Mouse (Mus musculus) embryonic facial prominence, embryonic 13.5 days (tissue): ENCODE measurements around the gene Dusp8. TPM values are rescaled to one million over a fixed set of nuclear protein-coding genes. Genes with fewer than 3 reads are reported as not detected.

Source experiments
- ATAC-seq: fragments of 200-750 bp; cut with Nextera tagmentation; 2 replicates; pipeline ENCODE4 v1.8.0; 2017; ENCODE audit warnings: low read depth; ENCODE audit not compliant: insufficient number of reproducible peaks, insufficient read depth, low FRiP score, low TSS enrichment
- H3K27ac ChIP-seq: fragments of 300-500 bp; sonication (generic); 2 replicates; pipeline ENCODE4 v1.5.1; 2015; ENCODE audit warnings: moderate library complexity, mild to moderate bottlenecking, inconsistent platforms
- H3K27me3 ChIP-seq: fragments of 300-500 bp; sonication (generic); 2 replicates; pipeline ENCODE4 v1.6.1; 2015; ENCODE audit warnings: mild to moderate bottlenecking, inconsistent platforms
- H3K36me3 ChIP-seq: fragments of 300-500 bp; sonication (generic); 2 replicates; pipeline ENCODE4 v1.6.1; 2015; ENCODE audit warnings: mild to moderate bottlenecking, inconsistent platforms
- H3K4me1 ChIP-seq: fragments of 300-500 bp; sonication (generic); 2 replicates; pipeline ENCODE4 v1.6.1; 2015; ENCODE audit warnings: inconsistent platforms
- H3K4me2 ChIP-seq: fragments of 300-500 bp; sonication (generic); 2 replicates; pipeline ENCODE4 v1.6.1; 2015; ENCODE audit warnings: moderate library complexity, mild to moderate bottlenecking, inconsistent platforms
- H3K4me3 ChIP-seq: fragments of 300-500 bp; sonication (generic); 2 replicates; pipeline ENCODE4 v1.5.1; 2015; ENCODE audit warnings: mild to moderate bottlenecking, inconsistent platforms
- H3K9ac ChIP-seq: fragments of 300-500 bp; sonication (generic); 2 replicates; pipeline ENCODE4 v1.6.1; 2015; ENCODE audit warnings: mild to moderate bottlenecking, inconsistent platforms
- H3K9me3 ChIP-seq: fragments of 300-500 bp; sonication (generic); 2 replicates; pipeline ENCODE4 v1.6.1; 2016; ENCODE audit warnings: inconsistent platforms
- WGBS: fragments of 180-500 bp; shearing (Covaris S2); methylation state at CpG from one replicate; pipeline ENCODE4 v1.1.7; 2015; ENCODE audit warnings: mixed read lengths; 5-methylcytosine and 5-hydroxymethylcytosine counted together
- polyA plus RNA-seq: library from polyadenylated mRNA; unstranded; fragments of >200 nt; fragmentation: Nextera tagmentation; extraction: Ambion mirVana; gene quantifications from 2 replicates; pipeline ENCODE4 v1.2.1, GENCODE M21; 2015

The Dusp8 gene
- polyA plus RNA-seq, 1 experiment from 2014 or later, result 2.6 TPM

DNA sequence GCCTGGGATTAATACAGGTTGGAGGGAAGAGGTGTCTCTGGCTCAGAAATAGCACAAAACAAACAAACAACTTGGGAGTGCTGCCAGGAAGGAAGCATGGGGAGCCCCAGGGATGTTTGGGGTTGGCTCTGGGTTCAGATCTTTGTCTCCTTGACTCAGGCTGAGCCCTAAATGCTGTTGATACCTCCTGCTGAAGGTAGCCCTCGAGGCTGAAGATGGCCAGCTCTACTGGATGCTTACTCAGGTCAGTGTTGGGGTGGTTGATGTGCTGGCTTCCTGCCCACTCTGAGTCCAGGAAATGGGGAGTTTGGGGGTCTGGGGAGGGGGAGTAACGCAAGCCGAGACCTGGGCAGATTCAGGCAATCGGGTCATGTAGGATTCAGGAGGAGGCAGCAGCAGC is 1.1 kb upstream of the Dusp8 start:
- no peak for ATAC-seq
- H3K36me3 ChIP-seq, result no peaks in the 10 kb centered on the region
- peaks cover 85% of the 10 kb centered on the region for H3K27me3 ChIP-seq

DNA sequence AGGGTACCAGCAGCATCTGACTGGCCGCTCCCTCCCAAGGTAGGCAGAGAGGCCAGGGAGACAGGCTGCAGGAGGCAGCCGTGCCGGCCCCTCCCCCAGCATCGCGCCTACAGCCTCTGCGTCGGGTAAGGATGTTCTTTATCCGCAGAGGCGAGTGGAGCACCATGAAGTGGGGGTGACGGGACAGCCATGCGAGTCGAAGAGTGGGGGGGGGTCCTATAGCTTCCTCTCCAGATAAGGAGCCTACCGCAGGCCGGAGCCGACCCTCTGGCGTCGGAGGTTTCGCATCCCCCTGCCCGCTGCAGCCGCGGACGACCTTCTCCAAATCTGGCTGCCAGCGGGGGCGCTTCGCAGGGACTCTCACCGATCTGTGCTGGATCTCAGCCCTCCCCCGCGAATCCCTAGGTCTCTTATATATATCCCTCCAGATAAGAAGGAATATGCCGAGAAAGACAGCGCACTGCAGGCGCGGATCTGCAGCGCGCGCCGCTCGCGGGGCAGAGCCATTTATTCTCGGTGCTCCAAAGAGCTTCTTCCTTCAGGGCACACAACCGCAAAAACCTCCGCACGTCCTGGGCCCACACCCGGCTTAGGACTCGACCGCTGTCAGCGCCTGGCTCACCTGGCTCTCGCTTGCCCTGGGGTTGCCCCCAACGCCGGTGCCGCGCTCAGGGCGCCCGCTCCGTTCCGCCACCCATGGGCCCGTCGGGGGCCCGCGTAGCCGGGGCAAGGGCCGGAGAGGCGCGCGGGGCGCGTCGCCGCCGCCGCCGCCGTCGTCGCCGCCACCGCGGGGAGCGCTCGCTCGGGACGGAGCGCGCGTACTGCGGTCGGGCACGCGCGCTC is 1.1 kb downstream of the Dusp8 start:
- under 1% methylated on average over 80 of the region's 89 CpGs for WGBS
- no peak overlapping the region for H3K27ac ChIP-seq
- 0 out of 2 replicates have a peak, but pooled peaks have one; percentile 10 for ATAC-seq
- peaks cover 100% of the 10 kb centered on the region for H3K27me3 ChIP-seq
- H3K9me3 ChIP-seq, result no peaks in the 10 kb centered on the region
- H3K9ac ChIP-seq, result peak overlapping the region; percentile 72
- H3K36me3 ChIP-seq, result no peaks in the 10 kb centered on the region
- peaks cover 14% of the 10 kb centered on the region for H3K4me1 ChIP-seq
- peak overlapping the region; percentile 95 for H3K4me2 ChIP-seq
- peak overlapping the region; percentile 70 for H3K4me3 ChIP-seq

More for the DNA sequence above, 1.1 kb upstream of the Dusp8 start:
- H3K4me3 ChIP-seq, result no peak overlapping the region
- H3K27ac ChIP-seq, result no peak overlapping the region
- H3K9me3 ChIP-seq, result no peaks in the 10 kb centered on the region
- H3K4me2 ChIP-seq, result no peak overlapping the region
- H3K9ac ChIP-seq, result no peak overlapping the region
- H3K4me1 ChIP-seq, result peaks cover 14% of the 10 kb centered on the region
- WGBS, result 57% methylated on average over 4 of the region's 4 CpGs

DNA sequence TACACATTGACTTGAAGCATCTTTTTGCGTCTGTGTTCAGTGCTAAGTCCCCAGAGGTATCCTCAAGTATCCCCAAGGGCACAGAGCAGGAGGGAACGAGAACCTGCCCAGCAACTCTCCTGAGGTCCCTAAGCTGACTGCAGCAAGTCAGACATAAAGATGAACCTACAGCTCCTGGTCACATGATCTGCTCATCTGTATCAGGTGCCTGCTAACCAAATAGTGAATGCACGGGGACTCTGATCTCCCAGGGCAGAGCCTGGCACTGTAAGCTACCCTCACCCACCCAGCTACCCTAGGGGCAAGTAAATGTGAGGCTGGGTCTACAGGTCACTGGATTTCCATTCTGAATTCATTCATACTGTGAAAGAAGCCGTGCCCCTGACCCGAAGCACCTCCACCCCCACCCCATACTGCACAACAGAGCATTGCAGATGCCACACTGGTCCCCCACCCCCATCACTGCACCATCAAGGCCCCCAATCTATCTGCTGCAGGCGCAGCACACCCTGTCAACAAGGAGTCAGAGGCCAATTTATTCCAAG is 1.9 kb downstream of the Dusp8 start:
- 20% methylated on average over 6 of the region's 6 CpGs for WGBS
- Histone ChIP-seq H3K4me2 (peak overlapping the region; percentile 95), H3K36me3 (no peaks in the 10 kb centered on the region), H3K4me3 (peak overlapping the region; percentile 70), H3K27ac (no peak overlapping the region), H3K27me3 (peaks cover 100% of the 10 kb centered on the region), H3K9ac (no peak overlapping the region), H3K9me3 (no peaks in the 10 kb centered on the region), H3K4me1 (peaks cover 17% of the 10 kb centered on the region)
- ATAC-seq, result no peak

DNA sequence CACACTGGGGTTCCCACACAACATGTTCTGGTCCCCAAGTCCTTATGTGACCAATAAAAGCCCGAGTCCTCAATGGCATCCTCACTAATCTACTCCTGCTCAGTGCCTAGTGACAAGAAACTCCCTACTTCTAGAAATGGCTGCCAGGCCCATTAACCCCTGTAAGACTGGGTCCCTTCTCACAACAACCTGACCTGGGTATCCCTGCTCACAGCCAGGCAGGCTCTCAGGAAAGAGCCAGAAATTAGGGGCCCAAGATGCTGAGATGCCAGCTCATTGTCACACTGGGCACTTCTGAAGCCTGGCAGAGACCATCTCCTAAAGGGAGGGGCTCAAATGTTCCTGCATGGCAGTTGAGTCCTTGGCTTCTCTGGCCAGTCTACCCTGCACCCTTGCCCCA is 2.7 kb downstream of the Dusp8 start:
- Histone ChIP-seq H3K4me2 (no peak overlapping the region), H3K4me1 (peaks cover 23% of the 10 kb centered on the region), H3K9ac (no peak overlapping the region), H3K27me3 (peaks cover 100% of the 10 kb centered on the region), H3K27ac (no peak overlapping the region), H3K36me3 (no peaks in the 10 kb centered on the region), H3K9me3 (no peaks in the 10 kb centered on the region), H3K4me3 (no peak overlapping the region)
- no peak for ATAC-seq
- 34% methylated on average over 1 of the region's 1 CpGs for WGBS

DNA sequence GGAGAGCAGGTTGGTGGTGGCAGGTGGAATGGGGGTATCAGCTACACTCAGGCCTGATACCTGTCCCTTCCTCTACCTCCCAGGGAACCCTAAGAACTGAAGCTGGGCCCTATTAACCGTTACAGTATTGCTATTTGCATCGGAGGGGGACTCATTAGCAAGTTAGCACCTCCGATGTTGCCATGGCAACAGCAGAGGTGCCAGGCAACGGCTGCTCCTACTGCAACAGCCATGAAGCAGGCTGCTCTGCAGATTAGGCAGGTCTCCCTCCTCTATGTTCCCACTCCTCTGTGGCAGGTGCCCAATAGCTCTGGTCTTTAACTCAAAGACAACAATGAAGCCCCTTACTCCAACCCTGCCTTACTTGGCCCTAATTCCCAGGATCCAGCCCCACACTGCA is 3.8 kb downstream of the Dusp8 start:
- peaks cover 23% of the 10 kb centered on the region for H3K4me1 ChIP-seq
- WGBS, result 18% methylated on average over 4 of the region's 4 CpGs
- H3K27me3 ChIP-seq, result peaks cover 100% of the 10 kb centered on the region
- H3K36me3 ChIP-seq, result no peaks in the 10 kb centered on the region
- no peak overlapping the region for H3K27ac ChIP-seq
- H3K4me3 ChIP-seq, result no peak overlapping the region
- no peak overlapping the region for H3K9ac ChIP-seq
- ATAC-seq, result no peak
- no peaks in the 10 kb centered on the region for H3K9me3 ChIP-seq
- H3K4me2 ChIP-seq, result no peak overlapping the region

DNA sequence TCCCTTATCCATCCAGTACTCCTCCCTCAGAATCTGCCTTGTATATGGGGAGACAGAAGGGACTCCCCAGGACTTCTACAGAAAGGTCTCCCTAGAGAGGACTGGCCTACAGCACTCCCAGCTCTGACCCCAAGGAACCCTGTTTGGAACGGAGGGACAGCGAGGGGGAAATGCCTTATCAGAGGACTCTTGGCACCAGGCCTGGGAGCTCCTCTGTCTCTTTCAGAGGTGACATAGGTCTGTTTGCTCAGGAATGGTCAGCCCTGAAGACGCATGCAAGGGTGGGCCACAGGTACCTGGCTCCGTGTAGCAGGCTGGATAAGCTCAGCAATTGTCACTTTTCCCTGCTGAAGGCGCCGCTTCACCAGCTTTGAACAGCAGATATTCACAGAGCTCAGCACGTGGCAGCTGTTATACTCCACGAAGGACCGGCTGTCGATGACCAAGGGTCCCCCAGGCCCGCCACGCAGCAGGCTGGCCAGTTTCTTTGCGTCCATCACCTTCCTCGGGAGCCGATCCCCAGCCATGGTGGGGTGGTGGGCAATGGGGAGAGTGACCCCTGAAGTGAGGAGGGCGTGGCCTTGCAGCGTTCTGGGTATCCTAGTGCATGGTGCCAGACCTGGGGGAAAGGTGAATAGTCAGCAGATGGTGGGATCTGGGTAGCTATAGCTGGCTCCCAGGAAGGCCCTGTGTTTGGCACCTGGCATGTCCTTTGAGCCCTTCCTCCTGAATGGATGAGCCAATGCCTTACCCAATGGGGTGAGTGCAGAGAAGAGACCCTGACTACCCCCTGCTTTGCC is 5.8 kb downstream of the Dusp8 start:
- 63% methylated on average over 17 of the region's 17 CpGs for WGBS

DNA sequence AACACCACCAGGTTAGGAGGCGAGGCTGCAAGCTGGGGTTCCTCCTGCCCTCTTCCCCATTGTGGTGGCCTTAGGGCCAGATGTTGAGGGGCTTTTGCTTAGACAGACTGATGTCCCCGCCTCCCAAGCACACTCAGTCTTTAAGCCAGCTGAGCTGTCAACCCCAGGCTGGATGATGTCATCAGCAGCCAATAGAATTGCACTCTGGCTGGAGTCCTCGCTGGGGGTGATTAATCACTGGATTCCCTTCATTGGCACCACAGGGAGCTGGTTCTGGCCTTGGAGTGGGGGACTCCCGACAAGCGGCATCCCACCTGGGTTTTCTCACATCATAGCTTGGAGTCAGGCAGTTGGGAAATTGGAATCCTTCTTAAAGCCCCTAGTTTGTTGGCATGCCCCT is 6.8 kb downstream of the Dusp8 start:
- Histone ChIP-seq H3K9me3 (no peaks in the 10 kb centered on the region), H3K9ac (no peak overlapping the region), H3K4me2 (no peak overlapping the region), H3K27me3 (peaks cover 99% of the 10 kb centered on the region), H3K4me3 (no peak overlapping the region), H3K36me3 (no peaks in the 10 kb centered on the region), H3K4me1 (peaks cover 20% of the 10 kb centered on the region), H3K27ac (no peak overlapping the region)
- no peak for ATAC-seq
- WGBS, result 6% methylated on average over 5 of the region's 5 CpGs

More for the DNA sequence above, 5.8 kb downstream of the Dusp8 start:
- H3K9ac ChIP-seq, result no peak overlapping the region
- no peak overlapping the region for H3K4me2 ChIP-seq
- no peaks in the 10 kb centered on the region for H3K36me3 ChIP-seq
- no peaks in the 10 kb centered on the region for H3K9me3 ChIP-seq
- peaks cover 99% of the 10 kb centered on the region for H3K27me3 ChIP-seq
- H3K4me3 ChIP-seq, result no peak overlapping the region
- H3K27ac ChIP-seq, result no peak overlapping the region
- ATAC-seq, result no peak
- peaks cover 18% of the 10 kb centered on the region for H3K4me1 ChIP-seq

DNA sequence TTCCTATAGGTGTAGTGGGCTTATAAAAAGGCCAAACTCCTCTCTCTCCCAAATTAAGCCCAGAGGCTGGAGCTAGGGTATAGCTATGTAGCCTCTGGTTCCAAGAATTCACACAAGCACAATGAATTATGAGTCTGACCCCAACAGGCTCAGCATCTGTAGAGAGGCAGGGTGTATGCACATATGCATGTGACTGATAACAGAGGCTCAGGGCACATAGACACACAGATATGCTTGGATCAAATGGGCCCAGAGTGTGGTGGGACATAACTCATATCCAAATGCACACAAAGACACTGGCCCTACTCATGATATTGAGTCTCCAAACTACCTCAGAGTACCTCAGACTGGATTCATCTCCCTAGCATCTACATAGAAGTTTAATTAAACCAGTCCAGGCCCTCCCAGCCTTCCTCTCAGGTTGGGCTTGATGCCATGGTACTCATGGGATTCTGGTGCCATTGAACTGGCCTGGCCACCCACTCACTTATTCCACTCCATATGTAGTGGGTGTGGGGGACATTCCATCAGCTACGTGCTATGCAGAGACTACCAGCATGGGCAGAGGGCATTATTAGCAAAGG is 8.5 kb downstream of the Dusp8 start:
- WGBS, result 79% methylated on average over 1 of the region's 1 CpGs
- Histone ChIP-seq H3K4me1 (peaks cover 26% of the 10 kb centered on the region), H3K27ac (no peak overlapping the region), H3K36me3 (no peaks in the 10 kb centered on the region), H3K9me3 (no peaks in the 10 kb centered on the region), H3K9ac (no peak overlapping the region), H3K4me3 (no peak overlapping the region), H3K4me2 (no peak overlapping the region), H3K27me3 (peaks cover 99% of the 10 kb centered on the region)
- no peak for ATAC-seq

DNA sequence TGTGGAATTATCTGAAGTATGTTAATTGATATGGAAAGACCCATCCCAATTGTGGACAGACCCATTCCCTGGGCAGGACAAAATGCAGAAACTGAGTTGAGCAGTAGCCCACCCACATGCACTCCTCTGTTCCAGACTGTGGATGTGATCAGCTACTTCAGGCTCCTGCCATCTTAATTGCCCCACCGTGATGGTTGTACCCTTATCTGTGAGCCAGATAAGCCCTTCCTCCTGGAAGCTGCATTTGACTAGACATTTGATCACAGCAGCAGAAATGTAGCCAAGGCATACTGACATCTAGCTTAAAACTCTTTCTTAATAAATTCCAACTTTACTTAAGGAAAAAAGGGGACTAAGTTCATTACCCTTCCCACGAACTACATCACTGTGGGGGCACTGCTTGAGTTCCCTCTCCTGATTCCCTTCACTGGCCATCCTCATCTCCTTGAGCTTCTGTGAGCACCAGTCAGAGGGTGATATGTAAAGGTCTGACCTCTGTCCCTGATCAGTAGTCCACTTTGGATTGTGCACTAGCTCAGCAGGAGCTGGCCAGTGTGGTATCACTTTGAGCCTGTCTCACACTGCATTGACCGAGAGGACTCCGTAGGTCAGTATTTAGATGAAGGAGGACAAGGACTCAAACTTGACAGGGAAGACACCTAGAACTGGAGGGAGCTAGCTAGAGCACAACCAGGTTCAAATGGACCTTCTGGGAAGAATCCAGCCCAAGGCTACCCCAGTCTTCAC is 9.3 kb downstream of the Dusp8 start:
- peaks cover 99% of the 10 kb centered on the region for H3K27me3 ChIP-seq
- ATAC-seq, result no peak
- 80% methylated on average over 4 of the region's 4 CpGs for WGBS

DNA sequence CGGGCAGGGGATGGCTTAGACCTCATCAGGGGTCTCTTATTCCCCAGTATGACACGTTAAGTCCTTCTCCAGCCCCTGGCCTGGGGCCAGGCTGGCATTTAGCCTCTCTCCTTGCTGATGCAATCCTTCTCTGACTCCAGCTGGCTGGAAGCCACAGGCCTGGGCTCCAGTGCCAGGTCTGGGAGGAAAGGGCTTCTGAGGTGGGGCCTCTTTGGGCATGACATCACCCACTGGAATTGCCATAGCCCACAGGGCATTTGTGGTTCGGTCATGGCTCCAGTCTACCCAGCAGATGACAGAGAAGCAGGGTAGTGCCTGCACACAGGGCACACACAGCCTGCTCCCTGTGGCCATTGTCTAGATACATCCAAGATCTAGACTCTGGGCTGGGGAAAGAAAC is 10.8 kb downstream of the Dusp8 start:
- 40% methylated on average over 3 of the region's 3 CpGs for WGBS
- no peak overlapping the region for H3K4me2 ChIP-seq
- H3K27ac ChIP-seq, result no peak overlapping the region
- ATAC-seq, result no peak
- peaks cover 99% of the 10 kb centered on the region for H3K27me3 ChIP-seq
- no peaks in the 10 kb centered on the region for H3K36me3 ChIP-seq
- H3K4me1 ChIP-seq, result peaks cover 32% of the 10 kb centered on the region
- H3K9ac ChIP-seq, result 0 out of 2 replicates have a peak overlapping the region, but pooled peaks have one; percentile 21
- no peak overlapping the region for H3K4me3 ChIP-seq
- H3K9me3 ChIP-seq, result no peaks in the 10 kb centered on the region

More for the DNA sequence above, 9.3 kb downstream of the Dusp8 start:
- peaks cover 32% of the 10 kb centered on the region for H3K4me1 ChIP-seq
- H3K9ac ChIP-seq, result no peak overlapping the region
- H3K4me2 ChIP-seq, result no peak overlapping the region
- H3K36me3 ChIP-seq, result no peaks in the 10 kb centered on the region
- H3K27ac ChIP-seq, result no peak overlapping the region
- H3K4me3 ChIP-seq, result no peak overlapping the region
- H3K9me3 ChIP-seq, result no peaks in the 10 kb centered on the region

DNA sequence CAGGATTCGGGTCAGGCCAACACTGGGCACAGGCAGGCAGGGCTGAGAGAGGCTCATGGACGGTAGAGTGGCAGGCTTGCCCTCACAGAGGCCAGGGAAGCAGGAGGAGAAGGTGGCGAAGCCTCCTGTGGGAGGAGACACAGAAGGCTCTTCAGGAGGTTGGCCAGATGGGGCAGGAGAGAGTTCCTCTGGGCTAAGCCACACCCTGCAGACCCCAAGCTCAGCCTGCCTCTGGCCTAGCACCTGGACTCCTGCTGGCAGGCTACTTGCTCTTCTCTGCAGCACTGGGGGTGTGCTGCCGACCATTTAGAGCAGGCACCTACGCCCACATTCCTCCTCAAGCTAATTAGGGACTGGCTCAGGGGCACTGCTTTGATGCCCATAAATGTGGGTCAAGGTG is 11.2 kb downstream of the Dusp8 start:
- Histone ChIP-seq H3K4me2 (no peak overlapping the region), H3K27ac (no peak overlapping the region), H3K9ac (no peak overlapping the region), H3K9me3 (no peaks in the 10 kb centered on the region), H3K4me3 (no peak overlapping the region), H3K4me1 (peaks cover 32% of the 10 kb centered on the region), H3K27me3 (peaks cover 99% of the 10 kb centered on the region), H3K36me3 (no peaks in the 10 kb centered on the region)
- 0 out of 2 replicates have a peak, but pooled peaks have one; percentile 32 for ATAC-seq
- WGBS, result 18% methylated on average over 5 of the region's 5 CpGs
